Mouse (Mus musculus): ENCODE data around the gene Gm45233. TPM values are rescaled to one million over a fixed set of nuclear protein-coding genes. Genes with fewer than 3 reads are reported as not detected.

Gene Gm45233
- total and polyA plus RNA-seq, 2 experiments from 2014 or later: 0.44 to 6.6 TPM

GRCm38 (mm10) chr7:43434676-43435075, 9.3 kb upstream of the Gm45233 start:
- Histone ChIP-seq H3K4me1 (ENCODE audit: insufficient read depth, low read length) (no peaks in the 10 kb centered on the region), H3K4me2 (ENCODE audit: low read depth, low read length, poor library complexity, severe bottlenecking) (no peak overlapping the region), H3K27ac (ENCODE audit: low read depth, low read length) (no peak overlapping the region), H3K9me3 (ENCODE audit: low read length) (no peaks in the 10 kb centered on the region), H3K27me3 (ENCODE audit: insufficient read depth, low read length) (no peaks in the 10 kb centered on the region), H3K36me3 (ENCODE audit: insufficient read depth, low read length) (no peaks in the 10 kb centered on the region), H3K4me3 (ENCODE audit: low read depth, low read length) (no peak overlapping the region), H3K9ac (replicated peaks; ENCODE audit: low read length, poor library complexity, severe bottlenecking) (no peak overlapping the region)
- no peak for DNase-seq (ENCODE audit: low spot score)
- ATAC-seq (ENCODE audit: low FRiP score): no peak
- no peak for TF ChIP-seq CTCF (IDR thresholded peaks at IDR 0.05)
- 80% methylated on average over 5 of the region's 5 CpGs for WGBS

DNA sequence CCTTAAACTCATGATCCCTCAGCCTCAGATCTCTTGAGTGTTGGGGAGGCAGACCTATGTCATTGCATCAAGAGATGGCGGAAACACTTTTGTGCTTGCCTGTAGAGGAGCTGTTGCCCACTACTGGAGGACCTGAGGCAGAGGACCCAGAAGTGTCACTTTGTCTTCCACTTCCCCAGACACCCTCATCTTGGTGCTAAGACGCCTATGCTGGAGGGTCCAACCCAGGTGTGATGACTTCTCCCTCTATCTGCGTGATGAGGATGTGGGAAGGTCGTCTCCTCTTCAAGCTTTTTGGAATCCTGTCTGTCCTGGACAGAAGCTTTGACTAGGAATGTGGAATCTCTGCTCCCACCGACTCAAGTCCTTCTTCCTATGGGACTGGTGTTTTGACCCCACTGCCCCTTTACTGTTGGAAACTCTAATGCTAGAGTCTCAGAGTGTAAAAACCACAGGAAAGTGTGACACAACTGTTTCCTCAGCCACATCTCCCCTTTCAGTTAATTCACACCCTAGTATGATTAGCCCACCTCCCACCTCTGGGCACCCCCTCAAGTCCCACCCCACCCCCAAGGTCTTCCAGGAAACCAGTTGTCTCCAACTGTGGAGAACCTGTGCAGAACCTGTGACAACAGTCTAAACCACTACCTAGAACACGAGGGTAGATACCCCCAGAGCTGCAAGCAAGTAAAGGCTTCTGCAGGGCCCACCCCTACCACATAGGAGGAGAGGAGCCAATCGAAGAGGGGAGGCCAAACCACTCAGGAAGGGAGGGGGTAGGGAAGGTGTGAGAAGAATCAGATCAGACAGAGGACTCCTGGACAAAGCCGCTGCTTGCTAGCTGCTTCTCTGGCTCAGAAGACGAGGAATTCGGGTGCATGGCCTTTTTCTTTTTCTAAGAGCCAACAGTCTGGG, 7.3 kb upstream of the Gm45233 start, which contains the start of gene Nkg7:
Gene Nkg7 (plus strand): TSS at position 733 of the 915 bp plus-strand sequence.
- DNase-seq (ENCODE audit: low spot score) (no peak), ATAC-seq (ENCODE audit: low FRiP score) (no peak)
- Histone ChIP-seq H3K27ac (ENCODE audit: low read depth, low read length) (no peak within 1 kb of the TSS), H3K27me3 (ENCODE audit: insufficient read depth, low read length) (no peaks in the 10 kb centered on the region), H3K9me3 (ENCODE audit: low read length) (no peaks in the 10 kb centered on the region), H3K4me2 (ENCODE audit: low read depth, low read length, poor library complexity, severe bottlenecking) (no peak within 1 kb of the TSS), H3K4me3 (ENCODE audit: low read depth, low read length) (no peak within 1 kb of the TSS), H3K9ac (replicated peaks; ENCODE audit: low read length, poor library complexity, severe bottlenecking) (no peak within 1 kb of the TSS), H3K4me1 (ENCODE audit: insufficient read depth, low read length) (no peaks in the 10 kb centered on the region), H3K36me3 (ENCODE audit: insufficient read depth, low read length) (no peaks in the 10 kb centered on the region)
- 83% methylated on average over 10 of the region's 10 CpGs for WGBS
- no peak for TF ChIP-seq CTCF (IDR thresholded peaks at IDR 0.05)

- Histone ChIP-seq H3K27ac (ENCODE audit: low read depth, low read length) (no peak overlapping the region), H3K36me3 (ENCODE audit: insufficient read depth, low read length) (no peaks in the 10 kb centered on the region), H3K27me3 (ENCODE audit: insufficient read depth, low read length) (no peaks in the 10 kb centered on the region), H3K9ac (replicated peaks; ENCODE audit: low read length, poor library complexity, severe bottlenecking) (no peak overlapping the region), H3K4me3 (ENCODE audit: low read depth, low read length) (no peak overlapping the region), H3K4me2 (ENCODE audit: low read depth, low read length, poor library complexity, severe bottlenecking) (no peak overlapping the region), H3K9me3 (ENCODE audit: low read length) (no peaks in the 10 kb centered on the region), H3K4me1 (ENCODE audit: insufficient read depth, low read length) (peaks cover 6% of the 10 kb centered on the region; the same call in 1 of the 2 replicates)
- DNase-seq (ENCODE audit: low spot score) (no peak), ATAC-seq (ENCODE audit: low FRiP score) (no peak)
- TF ChIP-seq CTCF (IDR thresholded peaks at IDR 0.05): no peak
- 78% methylated on average over 4 of the region's 4 CpGs for WGBS
Measured at GRCm38 (mm10) chr7:43438611-43439010, 5.3 kb upstream of the Gm45233 start.

GRCm38 (mm10) chr7:43440482-43440881, 3.4 kb upstream of the Gm45233 start, which contains the start of gene Cldnd2:
Gene Cldnd2, plus strand, starts transcription at chr7:43440782.
- 82% methylated on average over 6 of the region's 6 CpGs for WGBS
- ATAC-seq (ENCODE audit: low FRiP score): no peak
- H3K27ac ChIP-seq (ENCODE audit: low read depth, low read length): no peak within 1 kb of the TSS
- no peaks in the 10 kb centered on the region for H3K9me3 ChIP-seq (ENCODE audit: low read length)
- no peak for TF ChIP-seq CTCF (IDR thresholded peaks at IDR 0.05)
- peaks cover 16% of the 10 kb centered on the region for H3K4me1 ChIP-seq (ENCODE audit: insufficient read depth, low read length)
- no peak within 1 kb of the TSS for H3K9ac ChIP-seq (replicated peaks; ENCODE audit: low read length, poor library complexity, severe bottlenecking)
- H3K36me3 ChIP-seq (ENCODE audit: insufficient read depth, low read length): no peaks in the 10 kb centered on the region
- no peak for DNase-seq (ENCODE audit: low spot score)
- H3K4me2 ChIP-seq (ENCODE audit: low read depth, low read length, poor library complexity, severe bottlenecking): no peak within 1 kb of the TSS
- H3K27me3 ChIP-seq (ENCODE audit: insufficient read depth, low read length): no peaks in the 10 kb centered on the region
- no peak within 1 kb of the TSS for H3K4me3 ChIP-seq (ENCODE audit: low read depth, low read length)

DNA sequence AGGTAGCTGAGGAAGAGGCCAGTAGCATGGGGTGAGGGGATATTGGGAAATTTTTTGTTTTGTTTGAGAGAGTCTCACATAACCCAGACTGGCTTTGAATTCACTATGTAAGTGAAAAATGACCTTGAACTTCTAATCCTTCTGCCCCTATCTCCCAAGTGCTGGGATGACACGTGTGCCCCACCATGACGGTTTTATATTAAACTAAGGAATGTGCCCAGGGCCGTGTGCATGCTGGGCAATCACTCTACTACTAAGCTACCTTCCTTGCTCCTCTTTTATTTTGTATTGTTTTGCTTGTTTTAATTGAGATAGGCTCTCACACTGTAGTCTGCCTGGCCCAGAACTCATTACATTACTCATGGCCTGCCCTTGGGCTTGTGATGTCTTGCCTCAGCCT, 2.9 kb upstream of the Gm45233 start:
- no peak for TF ChIP-seq CTCF (IDR thresholded peaks at IDR 0.05)
- Histone ChIP-seq H3K9me3 (ENCODE audit: low read length) (no peaks in the 10 kb centered on the region), H3K4me2 (ENCODE audit: low read depth, low read length, poor library complexity, severe bottlenecking) (no peak overlapping the region), H3K4me3 (ENCODE audit: low read depth, low read length) (no peak overlapping the region), H3K9ac (replicated peaks; ENCODE audit: low read length, poor library complexity, severe bottlenecking) (no peak overlapping the region), H3K27ac (ENCODE audit: low read depth, low read length) (no peak overlapping the region), H3K27me3 (ENCODE audit: insufficient read depth, low read length) (no peaks in the 10 kb centered on the region), H3K36me3 (ENCODE audit: insufficient read depth, low read length) (no peaks in the 10 kb centered on the region), H3K4me1 (ENCODE audit: insufficient read depth, low read length) (peaks cover 16% of the 10 kb centered on the region)
- ATAC-seq (ENCODE audit: low FRiP score) (no peak), DNase-seq (ENCODE audit: low spot score) (no peak)
- 86% methylated on average over 3 of the region's 3 CpGs for WGBS

- H3K4me2 ChIP-seq (ENCODE audit: low read depth, low read length, poor library complexity, severe bottlenecking): peak overlapping the region; percentile 60
- H3K9ac ChIP-seq (replicated peaks; ENCODE audit: low read length, poor library complexity, severe bottlenecking): peak overlapping the region; percentile 65
- DNase-seq (ENCODE audit: low spot score): no peak
- no peaks in the 10 kb centered on the region for H3K9me3 ChIP-seq (ENCODE audit: low read length)
- peak overlapping the region; percentile 87 for H3K27ac ChIP-seq (ENCODE audit: low read depth, low read length)
- H3K4me3 ChIP-seq (ENCODE audit: low read depth, low read length): peak overlapping the region; percentile 50
- H3K27me3 ChIP-seq (ENCODE audit: insufficient read depth, low read length): no peaks in the 10 kb centered on the region
- ATAC-seq (ENCODE audit: low FRiP score): no peak
- TF ChIP-seq CTCF (IDR thresholded peaks at IDR 0.05): no peak
- WGBS: 14% methylated on average over 9 of the region's 9 CpGs
- H3K36me3 ChIP-seq (ENCODE audit: insufficient read depth, low read length): no peaks in the 10 kb centered on the region
- peaks cover 16% of the 10 kb centered on the region for H3K4me1 ChIP-seq (ENCODE audit: insufficient read depth, low read length)
Measured at GRCm38 (mm10) chr7:43442684-43443083, 1.2 kb upstream of the Gm45233 start.

All from midbrain, postnatal 0 days (tissue).